Mouse (Mus musculus) gastrocnemius, postnatal 10 days (tissue): ENCODE results near the gene Ric8b. TPM values are rescaled to one million over a fixed set of nuclear protein-coding genes. Genes with fewer than 3 reads are reported as not detected.

Experiments
- DNase-seq: peaks from one replicate; pipeline ENCODE4 v3.0.0; 2021; ENCODE audit warnings: mixed read lengths
- total RNA-seq, 2 experiments: library from RNA; stranded (reverse); gene quantifications; 2 replicates each; pipeline ENCODE4 v1.2.3; 2021

Ric8b gene
- total RNA-seq, 2 experiments from 2014 or later: 42.0 to 48.3 TPM

GRCm38 (mm10) chr10:84909021-84909801 lies 8.2 kb upstream of the Ric8b start:
- no peak for DNase-seq

GRCm38 (mm10) chr10:84910194-84910593 lies 7.2 kb upstream of the Ric8b start:
- DNase-seq: no peak

DNA sequence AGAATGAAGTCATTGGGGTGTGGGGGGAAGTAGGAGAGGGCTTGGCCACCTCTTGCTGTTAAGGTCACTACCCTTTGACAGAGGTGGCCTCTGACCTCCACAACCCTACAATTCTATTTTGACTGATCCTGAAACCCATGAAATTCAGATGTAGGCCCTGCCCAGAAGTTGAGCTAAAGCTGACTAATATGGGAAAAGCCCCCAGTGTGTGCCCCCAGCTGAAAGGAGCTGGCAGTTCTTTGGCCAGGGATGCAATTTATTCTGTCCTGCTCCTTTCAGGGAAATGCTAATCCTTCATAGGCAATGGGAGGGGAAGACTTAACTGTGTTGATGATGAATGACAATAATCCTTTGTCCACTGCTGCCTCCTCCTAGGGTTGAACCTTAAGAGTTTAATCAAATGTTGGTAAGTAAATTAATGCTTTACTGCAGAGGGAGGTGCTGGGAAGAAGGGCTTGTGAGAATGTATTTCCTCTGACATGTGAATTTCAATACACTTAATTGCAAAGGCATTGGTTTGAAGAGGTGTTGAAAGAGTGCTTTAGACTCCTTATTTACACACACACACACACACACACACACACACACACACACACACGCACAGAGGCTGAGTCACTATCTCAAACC lies 6.5 kb upstream of the Ric8b start:
- no peak for DNase-seq

DNA sequence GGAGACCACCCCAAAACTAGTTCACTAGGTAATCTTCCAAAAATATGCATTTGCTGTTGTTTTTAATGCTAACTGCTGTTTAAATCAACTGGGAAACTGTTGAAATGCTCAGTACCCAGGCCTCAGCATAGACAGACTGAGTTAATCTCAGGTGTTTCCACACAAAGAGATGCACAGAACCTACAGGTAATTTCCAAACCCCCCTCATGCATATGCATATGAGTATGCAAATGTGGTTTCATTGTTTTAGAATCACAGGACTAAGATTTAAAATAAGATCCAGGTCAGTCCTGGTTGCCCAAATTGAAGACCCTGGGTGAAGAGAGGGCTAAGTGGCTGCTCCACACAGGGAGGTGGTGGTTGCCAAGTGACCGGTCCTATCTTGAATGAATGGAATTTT lies 4.3 kb upstream of the Ric8b start:
- DNase-seq: no peak

- no peak for DNase-seq
Observed at GRCm38 (mm10) chr10:84915476-84915875, 1.9 kb upstream of the Ric8b start.

GRCm38 (mm10) chr10:84917731-84918095 lies 297 bp downstream of the Ric8b start:
- no peak for DNase-seq

DNA sequence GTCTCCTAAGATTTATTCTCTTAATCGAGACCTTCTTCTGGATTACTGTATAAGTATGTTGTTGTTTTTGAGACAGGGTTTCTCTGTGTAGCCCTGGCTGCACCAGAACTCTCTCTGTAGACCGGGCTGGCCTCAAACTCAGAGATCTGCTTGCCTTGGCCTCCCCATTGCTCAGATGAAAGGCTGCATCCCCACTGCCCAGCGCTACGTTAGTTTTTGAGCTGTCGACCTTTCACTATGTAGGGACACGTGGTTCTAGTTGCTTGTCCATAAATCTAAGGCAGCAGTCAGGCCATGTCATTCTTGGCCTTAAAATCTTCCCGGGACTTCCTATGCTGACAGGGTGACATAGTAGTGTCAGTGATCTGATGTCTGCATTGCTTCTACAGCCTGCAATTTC lies 8.9 kb downstream of the Ric8b start:
- no peak for DNase-seq

DNA sequence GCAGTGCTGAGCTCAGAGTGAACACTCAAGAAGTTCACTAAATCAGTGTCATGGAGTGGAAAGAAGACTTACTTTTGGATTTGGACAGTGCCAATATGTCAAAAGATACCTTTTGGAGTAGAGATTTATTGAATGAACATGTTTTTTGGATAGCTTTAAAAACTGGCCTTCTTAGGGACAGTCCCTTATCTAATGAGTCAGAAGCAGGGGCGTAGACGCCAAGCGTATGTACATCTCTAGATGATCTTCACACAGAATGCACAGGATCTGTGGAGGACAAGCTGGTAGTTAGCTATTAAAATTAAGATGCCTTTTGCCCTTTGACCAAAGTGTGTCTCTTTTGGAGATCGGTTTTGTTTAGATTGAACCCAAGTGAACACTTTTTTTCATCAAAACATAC lies 9.5 kb downstream of the Ric8b start:
- no peak for DNase-seq

GRCm38 (mm10) chr10:84928465-84928864 lies 11.0 kb downstream of the Ric8b start:
- DNase-seq: no peak

GRCm38 (mm10) chr10:84935553-84936209 lies 18.3 kb downstream of the Ric8b start:
- no peak for DNase-seq

- DNase-seq: no peak
Observed at GRCm38 (mm10) chr10:84936832-84937515, 19.6 kb downstream of the Ric8b start.

- DNase-seq: no peak
Observed at GRCm38 (mm10) chr10:84938094-84938820, 20.8 kb downstream of the Ric8b start.

- DNase-seq: no peak
Observed at GRCm38 (mm10) chr10:84938886-84939285, 21.5 kb downstream of the Ric8b start.

DNA sequence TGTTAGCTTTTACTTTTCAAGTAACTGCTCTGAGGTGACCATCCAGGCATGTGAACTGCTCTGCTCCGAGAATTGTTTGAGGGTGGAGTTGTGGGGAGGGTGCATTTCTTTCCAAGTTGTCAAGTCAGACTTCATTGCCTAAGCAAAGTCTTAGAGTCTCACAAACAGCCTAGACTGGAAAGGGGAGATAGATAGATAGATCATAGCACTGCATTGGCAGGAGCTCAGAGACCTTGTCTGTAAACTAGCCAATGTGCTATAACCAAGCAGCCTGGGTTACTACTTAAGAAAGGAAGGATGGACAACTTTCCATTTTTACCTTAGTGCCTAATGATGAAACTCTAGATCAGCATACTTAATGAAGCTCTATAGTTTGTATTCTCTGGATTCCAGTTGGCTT lies 22.9 kb downstream of the Ric8b start:
- DNase-seq: no peak

DNA sequence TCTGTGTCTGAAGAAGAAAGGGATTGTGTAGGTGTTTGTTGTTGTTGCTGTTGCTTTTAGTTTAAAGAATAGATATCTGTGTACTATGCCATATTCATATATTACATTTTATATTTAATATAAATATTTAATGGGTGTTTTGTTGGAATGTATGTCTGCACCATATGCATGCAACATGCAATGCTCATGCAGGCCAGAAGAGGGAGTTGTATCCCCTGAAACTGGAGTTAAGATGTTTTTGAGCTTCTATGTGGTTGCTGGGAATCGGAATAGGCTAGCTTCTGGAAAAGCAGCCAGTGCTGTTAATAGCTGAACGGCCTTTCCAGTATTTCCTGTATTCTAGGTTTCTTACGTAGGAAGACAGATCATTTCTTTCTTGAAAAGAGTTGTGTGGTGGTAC lies 28.3 kb downstream of the Ric8b start:
- DNase-seq: no peak

GRCm38 (mm10) chr10:84948970-84949683 lies 31.7 kb downstream of the Ric8b start:
- DNase-seq: no peak

- DNase-seq: no peak
Observed at GRCm38 (mm10) chr10:84949684-84950010, 32.2 kb downstream of the Ric8b start.

DNA sequence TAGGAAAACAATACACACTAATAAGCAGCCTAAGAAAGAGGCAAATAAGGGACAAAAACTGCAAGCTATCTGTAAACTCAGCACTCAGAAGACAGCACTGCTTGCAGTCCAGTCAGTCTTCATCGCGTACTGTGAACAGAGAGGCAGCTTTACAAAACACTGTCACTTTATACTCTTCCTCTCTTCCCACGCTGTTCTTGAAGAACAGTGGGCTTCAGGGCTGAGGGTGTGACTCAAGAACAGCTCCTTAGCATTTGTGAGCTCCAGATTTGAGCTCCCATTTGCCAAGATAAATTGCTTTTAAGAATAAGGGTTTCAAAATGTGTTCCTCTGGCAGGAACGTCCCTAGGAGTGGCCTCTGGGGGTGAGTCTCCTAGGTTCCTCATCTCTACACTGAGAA lies 33.0 kb downstream of the Ric8b start:
- no peak for DNase-seq

DNA sequence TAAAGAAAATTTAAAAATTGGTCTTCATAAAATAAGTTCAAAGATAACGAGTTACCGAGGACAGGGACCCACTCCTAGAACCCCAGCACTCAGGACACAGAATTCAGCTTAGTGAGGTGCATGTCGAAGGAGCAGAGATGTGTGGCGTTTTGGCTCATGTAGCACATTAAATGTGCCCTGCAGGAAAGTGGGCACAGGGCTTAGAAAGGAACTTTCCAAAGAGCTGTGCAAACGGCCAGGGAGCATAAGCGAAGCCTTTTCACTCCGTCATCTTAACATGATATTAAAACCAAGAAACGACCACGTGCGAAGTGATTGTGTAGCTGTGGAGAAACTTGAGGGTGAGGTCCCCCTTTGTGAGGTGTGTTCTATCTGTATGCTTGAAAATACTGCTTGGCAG lies 36.8 kb downstream of the Ric8b start:
- no peak for DNase-seq

GRCm38 (mm10) chr10:84956173-84956572 lies 38.8 kb downstream of the Ric8b start:
- DNase-seq: no peak

GRCm38 (mm10) chr10:84958597-84958996 lies 41.2 kb downstream of the Ric8b start:
- no peak for DNase-seq
